Mouse (Mus musculus) liver, embryonic 14.5 days (tissue): ENCODE measurements at regions not wholly inside any gene's neighbourhood (a gene's known extent, or its start where the extent isn't known, plus 50 kb on each side); places are given as distances from the start of the nearest gene placed in this dataset.

Experiments
- ATAC-seq: fragments of 200-750 bp; cut with Nextera tagmentation; 2 replicates; pipeline ENCODE4 v1.8.0; 2017; ENCODE audit warnings: moderate number of reproducible peaks, mild to moderate bottlenecking, moderate library complexity; ENCODE audit not compliant: insufficient read depth
- DNase-seq, 3 experiments: peaks; one replicate each; pipeline ENCODE4 v3.0.0-alpha.2; 2012 to 2013; ENCODE audit warnings: low read depth in 3 of 3, low spot score in 3 of 3
- H3K27ac ChIP-seq: fragments of 300-500 bp; sonication (generic); 2 replicates; pipeline ENCODE4 v1.5.1; 2014; ENCODE audit warnings: moderate library complexity, mild to moderate bottlenecking, control low read depth, inconsistent platforms
- H3K27me3 ChIP-seq: fragments of 300-500 bp; sonication (generic); 2 replicates; pipeline ENCODE4 v1.6.1; 2014; ENCODE audit warnings: mild to moderate bottlenecking, low read length, moderate library complexity; ENCODE audit not compliant: control insufficient read depth, insufficient read depth
- H3K36me3 ChIP-seq: fragments of 300-500 bp; sonication (generic); replicated peaks from 2 replicates; pipeline ENCODE4 v1.6.1; 2014; ENCODE audit warnings: low read depth; ENCODE audit not compliant: control insufficient read depth, insufficient read depth
- H3K4me1 ChIP-seq, 2 experiments: fragments of 200-500 bp in 1 of 2; fragments of 300-500 bp in 1 of 2; sonication (generic) in 1 of 2; replicated peaks; 2 replicates each; pipeline ENCODE4 v1.6.1; 2012 to 2014; ENCODE audit warnings: antibody characterized with exemption in 1 of 2, inconsistent platforms in 1 of 2, low read length in 1 of 2; ENCODE audit not compliant: control insufficient read depth in 2 of 2, insufficient read depth in 2 of 2
- H3K4me2 ChIP-seq: fragments of 300-500 bp; sonication (generic); 2 replicates; pipeline ENCODE4 v1.6.1; 2014; ENCODE audit warnings: low read depth, mild to moderate bottlenecking, control low read depth, moderate library complexity
- H3K4me3 ChIP-seq, 2 experiments: fragments of 200-500 bp in 1 of 2; fragments of 300-500 bp in 1 of 2; sonication (generic) in 1 of 2; 2 replicates each; pipeline ENCODE4 v1.5.1; 2012 to 2014; ENCODE audit warnings: low read depth in 2 of 2, low read length in 2 of 2, mild to moderate bottlenecking in 2 of 2, control low read depth in 1 of 2, inconsistent platforms in 1 of 2, moderate library complexity in 1 of 2; ENCODE audit not compliant: insufficient read depth in 1 of 2
- H3K9ac ChIP-seq: fragments of 300-500 bp; sonication (generic); replicated peaks from 2 replicates; pipeline ENCODE4 v1.6.1; 2014; ENCODE audit warnings: mild to moderate bottlenecking, control low read depth, moderate library complexity
- H3K9me3 ChIP-seq: fragments of 300-500 bp; sonication (generic); 2 replicates; pipeline ENCODE4 v1.6.1; 2016; ENCODE audit warnings: low read length, mixed read lengths; ENCODE audit not compliant: control insufficient read depth
- CTCF ChIP-seq: IDR thresholded peaks from 2 replicates; pipeline ENCODE4 v1.5.1; 2016; ENCODE audit warnings: antibody characterized with exemption, low read depth, control low read depth
- EP300 ChIP-seq: IDR thresholded peaks from 2 replicates; pipeline ENCODE4 v1.6.1; 2016; ENCODE audit warnings: antibody characterized with exemption, low read depth
- WGBS: fragments of 180-500 bp; shearing (Covaris S2); extraction: QIAGEN DNeasy Blood & Tissue Kit; methylation state at CpG from one replicate; pipeline ENCODE4 v1.1.7; 2014; ENCODE audit not compliant: insufficient replicate concordance; 5-methylcytosine and 5-hydroxymethylcytosine counted together

GRCm38 (mm10) chr13:107493765-107494164, 471.8 kb upstream of the Kif2a start:
- Histone ChIP-seq H3K9ac (no peak overlapping the region), H3K36me3 (no peaks in the 10 kb centered on the region), H3K4me2 (no peak overlapping the region), H3K27me3 (no peaks in the 10 kb centered on the region), H3K27ac (no peak overlapping the region), H3K4me1 (no peaks in the 10 kb centered on the region), H3K9me3 (no peaks in the 10 kb centered on the region), H3K4me3 (no peak overlapping the region)
- no peak for TF ChIP-seq EP300
- no peak for TF ChIP-seq CTCF
- WGBS: 69% methylated on average over 13 of the region's 13 CpGs
- ATAC-seq (no peak), DNase-seq (no peak)

GRCm38 (mm10) chr13:107492448-107492847, 470.5 kb upstream of the Kif2a start:
- ATAC-seq (no peak), DNase-seq (no peak)
- no peak overlapping the region for H3K4me3 ChIP-seq
- H3K9me3 ChIP-seq: no peaks in the 10 kb centered on the region
- WGBS: 47% methylated on average over 4 of the region's 4 CpGs
- TF ChIP-seq CTCF (no peak), EP300 (no peak)
- no peak overlapping the region for H3K27ac ChIP-seq
- H3K9ac ChIP-seq: no peak overlapping the region
- no peaks in the 10 kb centered on the region for H3K4me1 ChIP-seq
- H3K27me3 ChIP-seq: no peaks in the 10 kb centered on the region
- H3K36me3 ChIP-seq: no peaks in the 10 kb centered on the region
- no peak overlapping the region for H3K4me2 ChIP-seq

- DNase-seq (no peak), ATAC-seq (no peak)
These were observed 469.5 kb upstream of the Kif2a start for GRCm38 (mm10) chr13:107491423-107491822.

GRCm38 (mm10) chr13:107485400-107486017, 463.6 kb upstream of the Kif2a start:
- WGBS: 62% methylated on average over 4 of the region's 4 CpGs
- Histone ChIP-seq H3K27me3 (no peaks in the 10 kb centered on the region), H3K27ac (no peak overlapping the region), H3K9me3 (no peaks in the 10 kb centered on the region), H3K9ac (no peak overlapping the region), H3K4me2 (no peak overlapping the region), H3K4me1 (no peaks in the 10 kb centered on the region), H3K4me3 (no peak overlapping the region), H3K36me3 (no peaks in the 10 kb centered on the region)
- ATAC-seq (no peak), DNase-seq (no peak)
- no peak for TF ChIP-seq EP300
- TF ChIP-seq CTCF: no peak

More at GRCm38 (mm10) chr13:107491423-107491822, 469.5 kb upstream of the Kif2a start:
- no peak overlapping the region for H3K9ac ChIP-seq
- no peak overlapping the region for H3K27ac ChIP-seq
- 58% methylated on average over 7 of the region's 7 CpGs for WGBS
- H3K4me2 ChIP-seq: no peak overlapping the region
- H3K4me3 ChIP-seq: no peak overlapping the region
- no peaks in the 10 kb centered on the region for H3K27me3 ChIP-seq
- no peaks in the 10 kb centered on the region for H3K4me1 ChIP-seq
- no peak for TF ChIP-seq EP300
- no peak for TF ChIP-seq CTCF
- no peaks in the 10 kb centered on the region for H3K36me3 ChIP-seq
- no peaks in the 10 kb centered on the region for H3K9me3 ChIP-seq

- no peak overlapping the region for H3K9ac ChIP-seq
- ATAC-seq (no peak), DNase-seq (no peak)
- H3K27ac ChIP-seq: no peak overlapping the region
- H3K4me2 ChIP-seq: no peak overlapping the region
- no peaks in the 10 kb centered on the region for H3K4me1 ChIP-seq
- 51% methylated on average over 6 of the region's 6 CpGs for WGBS
- no peaks in the 10 kb centered on the region for H3K27me3 ChIP-seq
- no peak for TF ChIP-seq CTCF
- TF ChIP-seq EP300: no peak
- no peaks in the 10 kb centered on the region for H3K36me3 ChIP-seq
- H3K4me3 ChIP-seq: no peak overlapping the region
- H3K9me3 ChIP-seq: no peaks in the 10 kb centered on the region
These were observed 462.7 kb upstream of the Kif2a start for GRCm38 (mm10) chr13:107484630-107484998.
